Mouse (Mus musculus): ENCODE measurements around the gene Plpp2. TPM values are rescaled to one million over a fixed set of nuclear protein-coding genes. Genes with fewer than 3 reads are reported as not detected.

The Plpp2 gene
- polyA plus RNA-seq, 1 experiment = 8.7 TPM

GRCm38 (mm10) chr10:79547148-79547675 is 13.6 kb upstream of the Plpp2 start:
- 93% methylated on average over 5 of the region's 5 CpGs for WGBS
- H3K36me3 ChIP-seq (ENCODE audit: control insufficient read depth, insufficient read depth, low read length) = peaks cover 14% of the 10 kb centered on the region; the same call in 1 of the 2 replicates
- H3K4me1 ChIP-seq (replicated peaks; ENCODE audit: control insufficient read depth, insufficient read depth, low read length) = peaks cover under 1% of the 10 kb centered on the region; the same call in 1 of the 2 replicates
- DNase-seq = no peak
- TF ChIP-seq POLR2A (IDR thresholded peaks at IDR 0.05; ENCODE audit: control insufficient read depth, extremely low read depth, insufficient read depth, low read length, poor library complexity) (no peak), CTCF (IDR thresholded peaks at IDR 0.05; ENCODE audit: borderline replicate concordance, control insufficient read depth, extremely low read depth, insufficient read depth, low read length, poor library complexity) (no peak)
- H3K27ac ChIP-seq (ENCODE audit: control insufficient read depth, insufficient read depth, low read length) = no peak overlapping the region
- no peak overlapping the region for H3K4me3 ChIP-seq (ENCODE audit: control insufficient read depth, insufficient read depth, low read length)
- H3K27me3 ChIP-seq (ENCODE audit: control insufficient read depth, insufficient read depth, low read length) = no peaks in the 10 kb centered on the region

DNA sequence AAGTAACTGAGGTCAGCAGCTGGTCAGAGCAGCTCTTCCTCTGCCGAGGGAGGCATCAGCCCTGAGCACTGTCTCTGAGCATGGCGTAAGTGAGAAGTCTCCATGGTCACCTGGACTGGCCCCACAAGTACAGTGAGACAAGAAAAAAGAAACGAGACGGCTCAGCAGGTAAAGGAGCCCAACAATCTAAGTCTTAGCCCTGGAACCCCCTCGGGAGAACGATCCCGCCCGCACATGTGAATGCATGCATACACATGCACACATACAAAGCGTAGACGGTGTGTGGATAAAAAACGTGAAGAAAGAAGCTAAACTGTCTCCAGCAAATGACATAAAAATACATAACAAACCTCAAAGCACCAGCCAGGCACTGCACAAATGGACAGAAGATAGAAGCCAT is 12.9 kb upstream of the Plpp2 start:
- DNase-seq = no peak
- Histone ChIP-seq H3K4me1 (replicated peaks; ENCODE audit: control insufficient read depth, insufficient read depth, low read length) (no peaks in the 10 kb centered on the region), H3K4me3 (ENCODE audit: control insufficient read depth, insufficient read depth, low read length) (no peak overlapping the region), H3K36me3 (ENCODE audit: control insufficient read depth, insufficient read depth, low read length) (peaks cover 14% of the 10 kb centered on the region), H3K27ac (ENCODE audit: control insufficient read depth, insufficient read depth, low read length) (no peak overlapping the region), H3K27me3 (ENCODE audit: control insufficient read depth, insufficient read depth, low read length) (no peaks in the 10 kb centered on the region)
- 96% methylated on average over 11 of the region's 11 CpGs for WGBS
- TF ChIP-seq POLR2A (IDR thresholded peaks at IDR 0.05; ENCODE audit: control insufficient read depth, extremely low read depth, insufficient read depth, low read length, poor library complexity) (no peak), CTCF (IDR thresholded peaks at IDR 0.05; ENCODE audit: borderline replicate concordance, control insufficient read depth, extremely low read depth, insufficient read depth, low read length, poor library complexity) (no peak)

DNA sequence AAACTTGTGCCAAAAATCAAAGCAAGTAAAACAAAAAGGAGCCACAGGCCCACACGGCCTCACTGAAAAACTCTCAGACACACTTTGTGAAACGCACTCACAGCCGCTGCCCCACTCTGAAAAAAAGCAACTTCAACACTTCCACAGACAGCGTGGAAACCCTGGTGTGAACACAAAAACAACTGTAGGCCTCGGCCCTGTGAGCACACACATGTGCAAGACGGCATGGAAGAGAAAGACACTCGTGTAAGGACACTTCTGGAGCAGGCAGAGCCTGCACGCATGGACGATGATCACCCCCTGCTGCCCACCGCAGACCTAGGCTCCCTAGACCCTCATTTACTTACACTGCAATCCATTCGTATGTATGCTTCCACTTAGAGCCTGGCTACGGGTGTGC is 12.3 kb upstream of the Plpp2 start:
- Histone ChIP-seq H3K4me1 (replicated peaks; ENCODE audit: control insufficient read depth, insufficient read depth, low read length) (no peaks in the 10 kb centered on the region), H3K27ac (ENCODE audit: control insufficient read depth, insufficient read depth, low read length) (no peak overlapping the region), H3K36me3 (ENCODE audit: control insufficient read depth, insufficient read depth, low read length) (peaks cover 14% of the 10 kb centered on the region), H3K27me3 (ENCODE audit: control insufficient read depth, insufficient read depth, low read length) (no peaks in the 10 kb centered on the region), H3K4me3 (ENCODE audit: control insufficient read depth, insufficient read depth, low read length) (no peak overlapping the region)
- DNase-seq = no peak
- WGBS = 98% methylated on average over 12 of the region's 12 CpGs
- TF ChIP-seq CTCF (IDR thresholded peaks at IDR 0.05; ENCODE audit: borderline replicate concordance, control insufficient read depth, extremely low read depth, insufficient read depth, low read length, poor library complexity) (no peak), POLR2A (IDR thresholded peaks at IDR 0.05; ENCODE audit: control insufficient read depth, extremely low read depth, insufficient read depth, low read length, poor library complexity) (no peak)

DNA sequence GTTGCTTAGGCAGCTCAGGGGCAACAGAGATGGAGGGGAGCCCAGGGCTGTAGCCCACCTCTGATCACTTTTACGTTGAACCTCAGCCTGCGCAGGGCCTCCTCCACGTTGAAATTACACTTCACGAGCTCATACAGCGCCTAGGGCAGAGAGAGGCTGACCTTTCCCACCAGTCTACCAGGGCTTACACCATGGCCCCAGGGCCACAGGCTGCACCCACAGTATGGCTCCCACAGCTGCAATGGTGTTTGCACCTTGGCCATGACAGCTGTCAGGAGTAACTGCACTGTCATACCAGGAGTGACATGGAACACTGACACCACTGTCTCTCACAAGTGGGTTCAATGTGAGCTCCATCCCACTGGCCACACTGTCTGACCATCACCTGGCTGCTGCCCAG is 11.0 kb upstream of the Plpp2 start:
- 99% methylated on average over 5 of the region's 5 CpGs for WGBS
- Histone ChIP-seq H3K36me3 (ENCODE audit: control insufficient read depth, insufficient read depth, low read length) (peaks cover 14% of the 10 kb centered on the region), H3K4me1 (replicated peaks; ENCODE audit: control insufficient read depth, insufficient read depth, low read length) (no peaks in the 10 kb centered on the region), H3K27me3 (ENCODE audit: control insufficient read depth, insufficient read depth, low read length) (no peaks in the 10 kb centered on the region), H3K27ac (ENCODE audit: control insufficient read depth, insufficient read depth, low read length) (no peak overlapping the region), H3K4me3 (ENCODE audit: control insufficient read depth, insufficient read depth, low read length) (no peak overlapping the region)
- TF ChIP-seq POLR2A (IDR thresholded peaks at IDR 0.05; ENCODE audit: control insufficient read depth, extremely low read depth, insufficient read depth, low read length, poor library complexity) = no peak
- TF ChIP-seq CTCF (IDR thresholded peaks at IDR 0.05; ENCODE audit: borderline replicate concordance, control insufficient read depth, extremely low read depth, insufficient read depth, low read length, poor library complexity) = no peak
- DNase-seq = no peak

GRCm38 (mm10) chr10:79543884-79544597 is 10.4 kb upstream of the Plpp2 start:
- no peaks in the 10 kb centered on the region for H3K27me3 ChIP-seq (ENCODE audit: control insufficient read depth, insufficient read depth, low read length)
- no peaks in the 10 kb centered on the region for H3K4me1 ChIP-seq (replicated peaks; ENCODE audit: control insufficient read depth, insufficient read depth, low read length)
- 91% methylated on average over 9 of the region's 9 CpGs for WGBS
- H3K27ac ChIP-seq (ENCODE audit: control insufficient read depth, insufficient read depth, low read length) = no peak overlapping the region
- TF ChIP-seq CTCF (IDR thresholded peaks at IDR 0.05; ENCODE audit: borderline replicate concordance, control insufficient read depth, extremely low read depth, insufficient read depth, low read length, poor library complexity) (no peak), POLR2A (IDR thresholded peaks at IDR 0.05; ENCODE audit: control insufficient read depth, extremely low read depth, insufficient read depth, low read length, poor library complexity) (no peak)
- H3K36me3 ChIP-seq (ENCODE audit: control insufficient read depth, insufficient read depth, low read length) = peaks cover 14% of the 10 kb centered on the region
- no peak for DNase-seq
- no peak overlapping the region for H3K4me3 ChIP-seq (ENCODE audit: control insufficient read depth, insufficient read depth, low read length)

DNA sequence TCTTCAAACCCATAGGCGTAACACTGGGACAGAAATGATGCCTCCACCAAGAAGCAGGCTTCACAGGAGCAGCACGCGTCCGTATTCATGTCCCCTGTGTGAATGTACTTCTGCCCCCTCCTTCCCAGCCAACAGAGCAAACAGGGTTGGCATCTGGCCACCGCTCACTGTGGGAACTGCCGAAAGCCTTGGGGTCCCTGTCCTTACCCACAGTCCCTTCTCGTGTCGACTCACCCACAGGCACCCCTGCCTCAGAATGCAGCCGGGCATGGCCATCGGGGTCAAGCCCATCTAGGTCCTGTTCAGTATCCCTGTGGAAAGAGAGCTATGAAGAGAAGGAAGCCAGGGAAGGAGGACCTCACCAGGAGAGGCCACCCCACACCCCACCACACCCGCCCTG is 8.6 kb upstream of the Plpp2 start:
- Histone ChIP-seq H3K27ac (ENCODE audit: control insufficient read depth, insufficient read depth, low read length) (no peak overlapping the region), H3K4me3 (ENCODE audit: control insufficient read depth, insufficient read depth, low read length) (no peak overlapping the region), H3K36me3 (ENCODE audit: control insufficient read depth, insufficient read depth, low read length) (peaks cover 12% of the 10 kb centered on the region), H3K27me3 (ENCODE audit: control insufficient read depth, insufficient read depth, low read length) (no peaks in the 10 kb centered on the region), H3K4me1 (replicated peaks; ENCODE audit: control insufficient read depth, insufficient read depth, low read length) (peaks cover 6% of the 10 kb centered on the region)
- 98% methylated on average over 11 of the region's 11 CpGs for WGBS
- TF ChIP-seq CTCF (IDR thresholded peaks at IDR 0.05; ENCODE audit: borderline replicate concordance, control insufficient read depth, extremely low read depth, insufficient read depth, low read length, poor library complexity) = no peak
- no peak for TF ChIP-seq POLR2A (IDR thresholded peaks at IDR 0.05; ENCODE audit: control insufficient read depth, extremely low read depth, insufficient read depth, low read length, poor library complexity)
- no peak for DNase-seq

Measured in thymus, adult 2 months (tissue).